Mouse (Mus musculus) right cerebral cortex, adult 2 months (tissue): ENCODE measurements around the gene Atp6v0a1.
"Not testable (repeated sequence)": the region's sequence is repeated elsewhere in the genome, so short reads cannot be mapped to it uniquely, and the experiment has no call there.

Experiments
- DNase-seq, 2 experiments: peaks; one replicate each; pipeline ENCODE4 v3.0.0; 2021 to 2022; ENCODE audit warnings: low spot score in 2 of 2

Atp6v0a1 gene

DNA sequence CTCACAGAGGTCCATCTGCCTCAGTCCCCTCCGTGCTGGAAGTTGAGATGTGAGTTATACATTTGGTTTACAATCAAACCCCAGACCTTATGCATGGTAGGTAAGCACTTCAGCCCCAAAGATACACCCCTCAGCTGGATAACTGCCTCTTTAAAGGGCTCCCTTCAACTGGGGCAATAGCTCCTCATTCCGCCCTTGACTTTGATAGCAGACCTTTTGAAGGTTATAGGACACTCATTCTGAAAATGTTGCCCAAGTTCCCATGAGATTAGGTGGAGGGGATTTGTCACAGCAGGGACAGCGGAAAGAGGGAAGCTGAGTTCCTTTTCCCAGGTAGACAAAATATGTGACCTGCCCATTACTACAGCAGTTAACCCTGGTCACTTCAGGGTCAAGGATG lies 28.0 kb upstream of the Atp6v0a1 start:
- no peak for DNase-seq

DNA sequence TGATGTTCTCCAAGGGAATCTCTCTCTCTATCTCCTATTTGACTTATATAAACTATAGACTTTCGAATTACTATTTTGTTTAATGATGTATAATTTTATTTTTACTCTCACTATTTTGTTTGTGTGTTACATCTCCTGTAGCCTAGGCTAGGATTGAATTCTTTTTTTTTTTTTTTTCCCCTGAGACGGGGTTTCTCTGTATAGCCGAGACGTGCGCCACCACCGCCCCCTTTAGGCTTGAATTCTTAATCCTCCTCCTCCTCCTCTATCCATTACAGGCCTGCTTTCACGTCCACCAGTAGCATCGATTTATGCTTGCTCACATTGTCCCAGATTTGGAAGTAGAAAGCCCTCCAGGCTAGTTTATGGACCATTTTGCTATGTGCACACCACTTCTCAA lies 27.2 kb upstream of the Atp6v0a1 start:
- no peak for DNase-seq

DNA sequence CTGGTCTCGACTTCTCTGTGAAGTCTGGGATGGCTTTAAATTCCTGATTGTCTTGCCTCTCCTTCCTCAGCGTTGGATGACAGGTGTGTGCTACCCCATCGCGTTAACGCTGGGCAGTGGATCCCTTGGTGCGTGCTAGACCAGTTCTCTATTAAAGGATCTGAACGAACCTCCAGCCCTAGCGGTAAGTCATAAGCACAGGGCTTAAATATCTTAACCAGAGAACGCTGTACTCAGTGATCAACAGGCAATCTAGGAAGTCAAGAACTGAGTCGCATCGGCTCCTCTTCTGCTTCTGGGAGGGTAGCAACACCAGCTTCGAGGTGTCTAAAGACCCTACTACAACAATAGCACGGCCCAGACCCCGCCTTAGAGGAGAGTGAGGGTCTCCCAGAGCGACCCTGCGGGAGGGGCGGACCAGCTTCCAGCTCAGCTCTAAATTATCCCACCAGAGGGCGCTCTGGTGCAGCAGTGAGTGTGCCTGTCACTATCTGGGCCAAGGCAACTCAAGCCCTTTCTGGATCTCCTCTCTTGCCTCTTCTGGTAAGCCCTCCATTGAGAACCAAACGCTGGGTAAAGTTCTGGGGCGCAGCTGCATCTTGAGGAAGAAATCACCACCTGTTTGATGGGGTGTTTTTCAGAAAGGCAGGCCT lies 26.0 kb upstream of the Atp6v0a1 start:
- DNase-seq: peak; percentile 83

DNA sequence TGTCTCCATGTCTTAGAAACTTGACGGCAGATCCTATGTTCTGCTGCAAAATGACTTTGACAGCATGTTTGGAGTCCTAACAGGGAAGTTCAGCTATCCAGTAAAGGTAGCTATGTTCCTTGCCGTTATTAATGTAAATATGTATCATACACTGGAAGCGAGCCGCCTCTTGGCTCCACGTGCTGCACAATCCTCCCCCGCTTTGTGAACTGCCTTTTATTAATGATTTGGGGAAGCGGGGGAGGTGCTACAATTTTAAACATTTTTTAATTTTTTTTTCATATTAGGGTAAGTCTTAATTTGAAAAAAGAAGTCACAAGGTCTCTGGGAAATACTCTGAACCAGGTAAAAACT lies 25.5 kb upstream of the Atp6v0a1 start:
- no peak for DNase-seq

DNA sequence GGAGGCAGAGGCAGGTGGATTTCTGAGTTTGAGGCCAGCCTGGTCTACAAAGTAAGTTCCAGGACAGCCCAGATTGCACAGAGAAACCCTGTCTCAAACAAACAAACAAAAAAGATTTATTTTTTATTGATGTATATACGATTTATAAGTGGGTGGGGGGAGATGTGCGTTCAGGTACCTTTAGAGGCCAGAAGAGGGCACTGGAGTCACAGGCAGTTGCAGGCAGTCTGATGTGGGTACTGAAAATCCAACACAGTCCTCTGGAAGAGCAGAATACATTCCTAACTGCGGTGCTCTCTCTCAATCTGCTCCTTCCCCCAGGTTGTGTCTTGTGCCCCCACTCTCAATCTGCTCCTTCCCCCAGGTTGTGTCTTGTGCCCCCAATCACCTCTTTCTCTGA lies 23.6 kb upstream of the Atp6v0a1 start:
- no peak for DNase-seq

DNA sequence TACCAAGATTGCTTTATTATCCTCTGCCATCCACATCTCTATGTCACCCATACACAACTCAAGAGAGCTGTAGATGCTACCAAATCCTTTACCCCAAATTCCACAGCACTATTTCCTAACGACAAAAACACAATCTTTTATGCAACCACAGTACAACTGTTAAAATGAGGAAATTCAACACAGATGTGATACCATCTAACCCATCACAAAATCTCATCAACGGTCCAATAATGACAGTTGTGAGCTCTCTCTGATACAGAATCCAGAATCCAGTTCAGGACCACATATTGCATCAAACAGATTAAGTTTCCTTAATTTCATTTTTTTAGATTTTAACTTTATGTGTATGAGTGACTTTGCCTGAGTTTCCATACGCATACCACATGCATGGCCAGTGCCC lies 20.6 kb upstream of the Atp6v0a1 start:
- no peak for DNase-seq

DNA sequence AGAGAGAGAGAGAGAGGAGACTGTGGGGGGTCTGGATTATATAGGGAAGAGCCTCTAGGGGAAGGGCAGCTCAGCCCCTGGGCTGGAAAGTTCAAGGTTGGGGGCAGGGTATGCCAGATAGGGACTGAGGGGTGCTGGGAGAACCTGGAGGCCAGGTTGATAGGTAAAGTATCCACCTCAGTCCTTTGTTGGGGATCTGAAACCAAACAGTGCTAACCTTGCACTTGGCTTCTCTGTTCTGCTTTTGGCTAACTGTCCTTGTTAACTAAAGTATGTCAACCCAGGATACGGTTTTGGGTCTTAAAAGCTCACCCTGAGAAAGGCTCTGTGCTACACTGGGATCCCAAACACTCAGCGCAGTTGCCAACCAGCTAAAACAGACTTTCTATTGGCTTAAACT lies 19.6 kb upstream of the Atp6v0a1 start:
- DNase-seq: no peak

DNA sequence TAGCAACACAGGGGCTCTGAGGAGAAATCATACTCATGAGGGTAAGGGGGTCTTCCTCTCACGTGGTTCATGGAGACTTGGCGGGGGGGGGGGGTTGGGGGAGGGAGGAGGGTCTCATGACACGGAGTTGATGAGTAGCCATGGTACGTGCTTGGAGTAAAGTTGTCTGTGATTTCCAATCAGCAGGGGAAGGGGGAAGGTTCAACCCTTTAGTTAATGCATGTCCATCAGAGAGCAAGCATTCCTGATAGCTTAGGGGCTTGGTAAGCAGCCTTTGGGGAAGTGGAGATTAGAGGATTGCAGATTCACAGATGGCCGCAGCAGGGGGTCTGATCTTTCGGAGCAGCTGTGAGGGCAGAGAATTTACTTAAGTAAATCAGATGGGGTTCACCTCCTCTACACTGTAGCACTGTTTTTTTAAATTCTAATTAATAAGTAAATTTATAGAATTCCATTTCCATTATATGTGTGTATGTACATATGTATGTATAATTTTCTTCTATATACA lies 18.2 kb upstream of the Atp6v0a1 start:
- no peak for DNase-seq

DNA sequence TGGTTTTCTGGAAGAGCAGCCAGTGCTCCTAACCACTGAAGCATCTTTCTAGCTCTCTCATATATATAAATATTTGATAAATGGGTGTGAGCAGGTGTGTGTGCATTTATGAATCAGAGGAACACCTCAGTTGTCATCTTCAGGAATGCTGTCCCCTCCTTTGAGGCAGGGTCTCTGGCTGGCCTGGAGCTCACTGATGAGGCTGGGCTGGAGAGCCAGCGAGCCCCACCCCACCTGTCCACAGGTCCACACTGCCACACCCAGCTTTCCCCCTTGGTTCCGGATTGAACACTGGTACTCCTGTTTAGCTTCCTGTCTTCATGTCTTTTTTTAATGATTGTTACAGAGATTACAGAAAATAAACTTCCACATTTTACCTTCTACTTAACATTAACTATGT lies 15.8 kb upstream of the Atp6v0a1 start:
- no peak for DNase-seq

DNA sequence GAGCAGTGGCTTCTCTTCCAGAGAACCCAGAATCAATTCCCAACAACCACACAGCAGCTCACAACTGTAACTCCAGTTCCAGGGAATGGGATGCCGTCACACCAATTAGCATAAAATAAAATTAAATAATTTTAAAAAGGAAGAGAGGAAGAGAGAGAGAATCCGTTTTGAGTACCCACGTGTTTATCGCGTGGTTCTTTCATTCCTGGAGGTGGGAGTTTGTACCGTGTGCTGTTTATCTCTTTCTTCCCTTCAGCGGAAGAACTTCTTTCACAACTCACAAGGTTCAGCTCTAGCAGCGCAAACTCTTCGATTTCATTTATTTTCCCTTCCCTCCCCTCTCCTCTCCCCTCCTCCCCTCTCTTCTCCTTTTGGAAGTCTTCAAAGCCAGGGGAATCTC lies 15.0 kb upstream of the Atp6v0a1 start:
- no peak for DNase-seq

DNA sequence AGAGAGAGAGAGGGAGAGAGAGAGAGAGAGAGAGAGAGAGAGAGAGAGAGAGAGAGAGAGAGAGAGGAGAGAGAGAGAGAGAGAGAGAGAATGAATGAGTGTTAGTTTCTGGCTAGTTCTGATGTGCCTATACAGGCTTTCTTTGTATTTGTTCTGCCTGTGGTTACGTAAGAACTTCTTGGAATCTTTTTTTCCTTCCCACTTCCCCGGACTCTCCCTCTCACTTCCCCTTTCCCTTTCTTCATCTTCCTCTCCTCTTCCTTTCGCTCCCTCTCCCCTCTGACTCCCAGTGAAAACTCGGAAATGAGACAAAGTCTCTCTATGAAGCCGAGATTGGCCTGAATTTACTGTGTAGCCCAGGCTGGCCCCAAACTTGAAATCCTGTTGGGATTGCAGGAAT lies 14.6 kb upstream of the Atp6v0a1 start:
- no peak for DNase-seq

DNA sequence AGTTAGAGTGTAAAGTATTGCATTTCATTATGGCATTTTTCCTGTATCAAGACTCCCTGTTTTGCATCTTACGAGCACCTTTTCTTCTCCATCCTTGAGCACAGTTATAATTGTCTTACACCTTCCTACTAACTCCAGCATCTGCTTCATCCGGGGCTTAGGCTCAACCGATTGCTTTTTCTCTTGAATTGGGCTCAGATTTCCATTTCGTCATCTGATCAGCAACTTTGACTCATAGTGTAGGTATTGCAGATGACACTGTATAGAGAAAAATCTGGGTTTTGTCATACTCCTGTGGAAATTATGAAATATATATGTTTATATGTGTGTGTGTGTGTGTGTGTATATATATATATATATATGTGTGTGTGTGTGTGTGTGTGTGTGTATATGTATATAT lies 12.8 kb upstream of the Atp6v0a1 start:
- DNase-seq: no peak

DNA sequence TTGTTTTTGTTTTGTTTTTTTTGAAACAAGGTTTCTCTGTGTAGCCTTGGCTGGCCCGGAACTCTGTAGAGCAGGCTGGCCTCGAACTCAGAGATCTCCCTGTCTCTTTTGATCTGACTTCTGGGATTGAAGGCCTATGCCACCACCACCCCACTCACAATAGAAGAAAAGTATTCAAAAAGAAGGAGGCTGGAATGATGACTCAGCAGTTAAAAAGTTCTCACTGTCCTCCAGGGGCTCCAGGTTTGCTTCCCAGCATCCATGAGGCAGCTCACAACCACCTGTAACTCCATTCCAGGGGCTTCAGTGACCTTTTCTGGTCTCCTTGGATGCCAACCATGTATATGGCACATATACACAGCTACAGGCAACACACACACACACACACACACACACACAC lies 10.4 kb upstream of the Atp6v0a1 start:
- DNase-seq: no peak

DNA sequence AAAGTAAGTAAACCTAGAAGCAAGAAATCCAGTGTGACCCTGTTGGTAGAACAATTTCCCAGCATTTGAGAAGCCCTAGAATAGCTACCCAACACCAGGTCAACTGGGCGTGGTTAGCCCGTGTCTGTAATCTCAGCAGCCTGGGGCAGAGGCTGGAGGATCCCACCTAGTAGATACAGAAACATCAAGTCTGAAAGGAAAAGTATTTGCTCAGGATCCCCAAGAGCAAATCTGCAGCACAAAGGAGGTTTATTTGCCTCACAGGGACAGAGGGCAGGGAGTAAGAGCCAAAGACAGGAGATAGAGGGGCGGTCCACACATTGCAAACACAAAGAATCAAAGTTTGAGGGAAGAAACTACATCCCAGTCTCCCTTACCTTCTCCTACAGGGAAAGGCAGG lies 10.0 kb upstream of the Atp6v0a1 start:
- no peak for DNase-seq

DNA sequence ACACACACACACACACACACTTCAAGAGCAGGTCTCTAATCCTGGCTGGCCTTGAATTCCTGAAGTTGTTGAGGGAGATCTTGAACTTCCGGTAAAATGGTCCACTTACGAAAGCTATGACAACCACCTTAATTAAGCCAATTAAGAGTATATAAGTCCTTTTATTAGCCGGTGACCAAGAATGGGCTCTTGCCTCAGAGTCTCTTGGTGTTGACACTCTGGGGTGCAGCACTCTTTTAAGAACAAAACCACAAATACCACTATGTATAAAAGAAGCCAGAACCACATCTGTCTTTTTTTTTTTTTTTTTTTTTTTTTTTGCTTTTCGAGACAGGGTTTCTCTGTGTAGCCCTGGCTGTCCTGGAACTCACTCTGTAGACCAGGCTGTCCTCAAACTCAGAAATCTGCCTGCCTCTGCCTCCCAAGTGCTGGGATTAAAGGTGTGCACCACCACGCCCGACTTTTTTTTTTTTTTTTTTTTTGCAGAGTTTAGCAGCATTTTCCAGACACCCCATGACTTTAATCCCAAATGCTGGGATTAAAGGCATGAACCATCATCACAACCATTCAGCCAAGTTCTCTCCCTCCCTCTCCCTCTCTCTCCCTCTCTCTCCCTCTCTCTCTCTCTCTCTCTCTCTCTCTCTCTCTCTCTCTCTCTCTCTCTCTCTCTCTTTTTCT lies 7.2 kb upstream of the Atp6v0a1 start:
- not testable (repeated sequence) for DNase-seq

DNA sequence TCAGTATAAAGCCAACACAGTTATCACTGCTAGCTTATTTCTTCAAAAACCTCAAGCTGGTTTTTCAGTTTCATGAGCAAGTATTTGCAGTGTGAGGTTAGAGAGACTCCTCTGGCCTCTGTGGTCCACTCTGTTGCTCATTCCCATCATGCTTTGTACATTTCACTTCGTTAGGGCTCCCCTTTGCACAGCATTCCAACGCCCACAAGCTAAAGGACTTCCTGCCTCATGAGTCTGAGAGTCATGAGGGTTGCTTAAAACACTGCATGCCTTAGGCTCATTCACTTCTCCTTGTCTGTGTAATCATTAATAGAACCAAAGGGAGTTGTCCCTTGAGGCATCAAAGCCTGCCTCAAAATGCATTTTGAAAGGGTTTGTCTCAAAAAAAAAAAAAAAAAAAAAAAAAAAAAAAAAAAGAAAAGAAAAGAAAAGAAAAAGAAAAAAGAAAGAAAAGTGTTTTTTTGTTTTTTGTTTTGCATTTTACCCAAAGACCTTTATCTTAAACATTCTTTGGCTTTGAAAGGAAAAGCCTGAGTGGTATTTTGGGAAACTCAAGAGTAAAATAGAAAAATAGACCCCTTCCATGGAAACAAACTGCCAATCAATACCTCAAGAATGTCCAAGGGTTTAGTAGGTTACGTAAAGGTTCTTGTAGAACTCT lies 6.1 kb upstream of the Atp6v0a1 start:
- no peak for DNase-seq

DNA sequence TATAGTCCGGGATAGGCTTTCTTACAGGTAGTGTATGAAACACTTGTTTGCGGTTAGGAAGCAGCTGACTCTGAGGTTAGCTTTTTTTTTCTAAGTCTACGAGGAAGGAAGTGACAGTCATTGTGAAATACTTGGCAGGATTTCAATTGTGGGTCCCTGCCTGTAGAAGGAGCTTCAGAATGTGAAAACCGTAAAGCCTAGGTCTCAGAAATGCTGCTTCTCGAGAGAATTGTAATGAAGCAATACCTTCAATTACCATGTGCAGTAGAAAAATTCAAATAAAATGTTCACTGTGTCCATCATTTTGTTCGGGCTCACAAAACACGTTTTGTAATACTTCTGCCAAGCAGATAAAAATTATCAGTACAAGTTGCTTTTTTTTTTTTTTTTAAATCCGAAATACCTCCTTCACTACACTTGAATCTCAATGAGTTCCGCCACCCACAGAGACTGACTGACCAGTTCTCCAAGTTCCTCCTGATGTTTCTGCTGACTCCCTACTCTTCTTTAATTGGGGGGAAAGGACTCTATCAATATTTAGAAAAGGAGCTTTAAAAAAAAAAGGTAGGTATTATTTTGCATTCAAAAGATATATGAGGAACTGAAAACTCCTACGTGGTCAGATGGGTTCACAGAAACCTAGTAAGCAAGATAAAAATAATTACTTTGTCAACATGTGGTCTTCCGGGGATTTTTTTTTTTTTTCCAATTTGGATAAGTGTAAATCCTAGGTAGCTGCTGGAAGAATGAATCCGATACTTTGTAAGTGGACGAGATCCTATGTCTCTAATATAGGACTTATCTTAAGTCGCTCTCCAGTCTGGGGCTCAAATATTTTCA lies 826 bp upstream of the Atp6v0a1 start:
- DNase-seq: no peak

DNA sequence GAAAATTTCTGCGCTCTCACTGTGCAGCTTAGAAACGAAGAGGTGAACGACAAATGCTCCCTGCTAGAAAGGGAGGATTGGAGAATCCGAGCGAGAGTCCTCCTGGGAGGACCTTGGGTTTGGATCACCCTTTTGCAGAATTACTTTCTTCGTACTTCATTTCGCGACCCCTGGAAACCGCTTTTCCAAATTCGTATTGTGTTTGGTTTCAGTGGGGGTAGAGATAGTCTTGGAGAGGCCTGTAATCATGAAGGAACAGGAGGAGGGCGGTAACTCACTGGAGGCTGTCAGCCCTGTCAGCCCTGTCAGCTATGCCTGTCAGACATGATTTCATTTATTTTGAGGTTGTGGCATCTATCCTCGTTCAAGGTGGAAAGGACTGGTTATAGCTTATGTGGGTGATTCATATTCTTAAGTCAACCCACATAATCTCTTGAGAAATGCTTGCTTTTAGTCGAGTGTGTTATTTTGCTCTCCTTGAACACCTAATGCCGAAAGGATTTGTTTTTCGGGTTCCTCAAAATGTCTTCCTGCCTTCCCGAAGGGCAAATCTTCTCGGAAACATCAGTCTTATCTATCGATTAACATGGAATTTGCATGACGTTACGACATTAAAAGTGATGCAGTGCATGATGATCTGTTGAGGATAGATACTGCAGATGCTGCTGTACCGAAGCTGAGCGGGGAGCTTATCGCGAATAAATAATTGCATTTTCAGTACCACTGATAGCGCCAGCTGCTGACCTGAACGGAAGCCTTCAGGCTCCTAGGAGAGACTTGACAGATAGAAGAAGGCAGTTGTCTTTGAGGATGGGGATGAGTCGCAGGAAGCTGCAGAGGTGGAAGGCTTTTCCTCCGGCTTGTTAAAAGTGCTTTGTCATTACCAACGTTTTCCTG lies 884 bp downstream of the Atp6v0a1 start:
- peak; percentile 47 to 48 for DNase-seq

DNA sequence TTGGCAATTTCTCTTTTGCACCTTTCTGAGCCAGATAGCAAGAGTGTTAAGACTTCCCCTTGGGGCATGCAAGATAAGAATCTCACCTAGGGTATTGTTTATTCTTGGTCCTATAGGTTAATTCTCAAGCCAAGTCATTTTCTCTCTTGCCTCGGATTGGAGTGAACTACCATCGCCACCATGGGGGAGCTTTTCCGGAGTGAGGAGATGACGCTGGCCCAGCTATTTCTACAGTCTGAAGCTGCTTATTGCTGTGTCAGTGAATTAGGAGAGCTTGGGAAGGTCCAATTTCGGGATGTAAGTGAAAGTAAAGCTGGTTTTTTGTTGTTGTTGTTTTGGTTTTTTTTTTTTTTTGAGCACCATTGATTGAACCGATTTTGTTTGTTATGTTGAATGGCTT lies 2.4 kb downstream of the Atp6v0a1 start:
- DNase-seq: no peak

DNA sequence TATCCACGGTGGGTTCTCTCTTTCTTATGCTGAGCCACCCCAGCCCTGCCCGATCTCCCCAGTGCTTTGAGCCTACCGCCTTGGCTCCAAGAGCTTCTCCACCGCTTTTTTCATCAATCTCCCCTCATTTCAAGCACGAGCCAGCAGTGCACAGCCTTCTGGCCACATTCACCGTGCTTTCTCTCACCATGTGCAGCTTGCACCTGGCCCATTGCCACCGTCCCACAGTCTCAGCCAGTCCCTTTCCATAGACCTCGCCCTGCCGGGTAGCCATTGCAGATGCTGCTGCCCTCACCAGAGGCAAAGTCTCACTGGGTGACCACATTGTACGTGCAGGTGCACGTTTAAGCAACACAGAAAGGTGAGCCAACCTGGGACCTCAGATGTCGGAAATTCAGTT lies 14.1 kb downstream of the Atp6v0a1 start:
- no peak for DNase-seq

DNA sequence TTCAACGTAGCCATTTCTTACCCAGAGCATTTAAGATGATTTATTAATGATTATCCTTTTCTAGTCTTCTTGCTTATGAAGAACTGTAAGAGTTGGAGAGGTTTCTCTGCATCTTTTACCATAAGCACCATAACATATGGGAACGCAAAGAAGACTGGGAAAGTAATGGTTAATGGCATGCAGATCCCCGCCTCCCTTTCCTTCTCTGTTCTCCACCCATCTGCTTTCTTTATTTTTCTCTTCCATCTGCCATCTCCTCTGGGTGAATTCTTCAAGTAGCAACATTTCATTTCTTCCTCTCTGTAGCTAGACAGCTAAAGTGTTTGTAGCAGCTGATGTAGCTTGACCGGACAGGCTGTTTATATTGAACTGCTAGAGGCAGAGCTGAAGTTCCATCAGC lies 14.7 kb downstream of the Atp6v0a1 start:
- DNase-seq: no peak
